Mouse (Mus musculus) right cerebral cortex, postnatal 14 days (tissue): Measurements from ENCODE around the gene Zcchc4.

Source experiments
- DNase-seq: peaks from one replicate; pipeline ENCODE4 v3.0.0; 2022

The Zcchc4 gene

DNA sequence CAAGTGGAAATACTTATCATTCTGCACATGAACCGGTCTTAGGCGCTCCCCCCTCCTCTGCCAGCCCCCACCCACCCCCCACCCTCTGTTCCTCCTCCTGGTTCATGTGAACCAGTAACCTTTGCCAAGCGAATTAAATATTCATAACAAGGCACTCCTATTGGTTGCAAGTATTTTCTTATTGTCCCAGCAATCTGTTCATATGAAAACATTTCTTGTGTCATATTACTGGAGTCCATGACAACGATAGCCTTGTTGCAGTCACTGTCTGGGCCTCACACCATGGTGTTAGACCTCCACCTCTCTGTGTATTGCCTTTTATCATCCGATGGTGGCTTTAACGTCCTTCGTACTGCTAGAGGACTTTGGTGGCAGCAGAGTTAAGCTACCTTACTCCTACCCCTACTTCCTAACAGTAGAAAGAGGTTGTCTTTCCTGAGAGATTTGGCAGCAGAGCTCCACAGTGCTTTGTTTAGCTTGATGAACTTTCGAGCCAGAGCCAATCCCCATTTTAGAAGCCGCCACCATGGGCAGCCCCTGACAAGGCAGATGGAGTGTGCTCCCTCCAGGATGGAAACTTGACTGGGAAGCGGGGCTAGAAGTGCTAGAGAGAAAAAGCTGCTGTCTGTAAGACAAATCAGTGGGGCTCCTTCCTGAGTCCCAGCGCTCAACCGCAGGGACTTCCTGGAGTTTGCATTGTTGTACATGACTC is 24.2 kb downstream of the Zcchc4 start:
- no peak for DNase-seq

GRCm38 (mm10) chr5:52805801-52806200 is 30.6 kb downstream of the Zcchc4 start:
- no peak for DNase-seq

DNA sequence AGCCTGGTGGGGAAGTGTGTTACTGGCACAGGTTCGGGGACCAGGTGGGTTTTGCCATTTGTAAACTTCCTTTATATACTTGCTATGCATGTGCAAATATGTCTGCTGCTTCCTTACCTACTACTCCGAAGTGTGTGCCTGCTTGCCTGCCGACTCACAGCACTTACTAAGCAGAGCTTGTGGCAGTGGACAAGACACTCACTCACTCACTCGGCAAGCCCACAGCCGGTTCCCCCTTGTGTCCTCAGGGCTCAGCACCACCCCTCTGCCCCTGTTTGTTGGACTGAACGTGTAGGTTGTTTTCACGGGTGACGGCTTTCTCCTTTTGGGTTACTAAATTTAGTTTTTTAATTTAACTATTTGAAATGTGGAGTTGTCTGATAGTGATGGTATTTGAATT is 31.1 kb downstream of the Zcchc4 start:
- DNase-seq, result no peak

- DNase-seq, result no peak
Measured at GRCm38 (mm10) chr5:52807030-52807429, 31.8 kb downstream of the Zcchc4 start.

- DNase-seq, result no peak
Measured at GRCm38 (mm10) chr5:52810446-52810845, 35.2 kb downstream of the Zcchc4 start.

GRCm38 (mm10) chr5:52811056-52811455 is 35.8 kb downstream of the Zcchc4 start:
- no peak for DNase-seq

- no peak for DNase-seq
Measured at GRCm38 (mm10) chr5:52812456-52812855, 37.2 kb downstream of the Zcchc4 start.

DNA sequence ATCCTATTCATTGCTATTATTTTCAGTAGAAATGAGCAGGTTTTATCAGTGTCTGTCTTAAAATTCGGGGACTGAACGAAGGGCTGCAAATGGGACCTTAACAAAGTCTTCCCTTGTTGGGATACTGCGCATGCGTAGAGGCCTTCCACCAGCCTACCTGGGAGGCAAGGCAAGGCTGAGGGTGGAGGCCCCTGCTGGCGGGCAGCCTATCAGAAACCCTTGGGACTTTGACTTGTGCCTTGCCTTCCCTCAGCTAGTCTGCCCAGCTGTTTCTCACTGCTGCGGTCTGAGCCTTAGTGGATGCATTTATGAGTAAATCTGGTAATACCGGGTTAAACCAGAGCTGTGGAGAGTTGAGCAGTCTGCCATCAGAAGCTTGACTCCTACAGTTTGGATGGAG is 38.1 kb downstream of the Zcchc4 start:
- no peak for DNase-seq

GRCm38 (mm10) chr5:52818676-52819075 is 43.5 kb downstream of the Zcchc4 start:
- no peak for DNase-seq

DNA sequence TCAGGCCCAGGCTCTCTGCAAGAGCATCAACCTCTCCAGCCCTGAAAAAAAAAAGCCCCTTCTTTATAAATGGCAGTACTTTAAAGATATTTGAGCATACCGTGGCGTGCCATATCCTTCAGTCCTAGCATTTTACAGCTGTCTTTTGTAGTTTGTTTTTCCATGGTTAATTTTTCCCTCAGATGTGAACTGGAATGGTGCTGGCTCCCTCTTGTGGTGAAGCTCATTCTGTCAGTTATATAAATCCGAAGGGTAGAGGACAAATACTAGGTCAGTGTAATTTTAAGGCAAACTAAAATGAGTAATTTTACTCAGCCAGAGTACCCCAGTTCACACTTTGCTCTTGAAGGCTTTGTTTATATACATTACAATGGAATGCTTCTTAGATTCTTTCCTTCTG is 46.5 kb downstream of the Zcchc4 start:
- peak; percentile 43 for DNase-seq

DNA sequence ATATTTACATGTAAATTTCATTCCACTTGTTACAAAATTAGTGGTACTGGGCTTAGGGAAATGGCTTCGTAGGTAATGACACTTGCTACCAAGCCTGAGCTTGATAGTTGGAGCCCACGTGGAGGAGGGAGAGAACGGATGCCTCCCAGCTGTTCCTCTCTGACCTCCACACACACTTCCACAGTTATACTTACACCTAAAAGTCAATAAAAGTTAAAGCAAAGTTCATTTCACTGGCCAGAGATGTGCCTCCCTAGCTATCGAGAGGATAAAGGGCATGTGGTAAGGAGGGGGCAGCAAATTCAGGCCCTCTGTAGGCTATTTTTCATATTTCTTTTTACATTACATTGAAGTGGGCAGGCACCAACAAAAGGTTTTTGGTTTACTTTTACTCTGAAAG is 52.7 kb downstream of the Zcchc4 start:
- no peak for DNase-seq

GRCm38 (mm10) chr5:52833005-52833404 is 57.8 kb downstream of the Zcchc4 start:
- DNase-seq, result no peak

DNA sequence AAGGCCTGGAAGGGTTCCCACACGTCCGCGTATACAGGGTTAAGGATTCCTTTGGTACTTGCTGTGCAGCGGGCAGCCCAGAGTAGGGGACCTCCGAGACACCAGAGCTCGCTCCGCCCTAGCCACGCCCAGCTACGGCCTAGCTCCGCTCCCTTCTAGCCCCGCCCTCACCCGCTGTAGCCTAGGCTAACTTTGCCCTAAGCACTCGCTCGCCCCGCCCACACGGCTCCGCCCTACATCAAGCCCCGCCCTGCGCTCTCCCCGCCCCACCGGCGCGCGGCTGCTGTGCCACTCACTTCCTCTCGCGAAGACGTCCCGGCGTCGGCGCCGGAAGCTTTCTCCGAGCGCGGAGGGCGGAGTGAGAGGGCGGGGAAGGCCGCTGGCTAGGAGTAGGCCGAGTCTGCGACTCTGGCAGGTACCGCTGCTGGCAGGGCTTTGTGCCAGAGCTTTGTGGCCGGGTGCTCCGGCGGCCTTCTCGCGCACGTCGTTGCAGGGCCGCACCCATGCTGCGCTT is 58.6 kb downstream of the Zcchc4 start, which contains the start of gene Anapc4:
Gene Anapc4, plus strand, starts transcription at position 252 of the 514 bp plus-strand sequence.
- DNase-seq, result peak; percentile 99

GRCm38 (mm10) chr5:52834386-52834785 is 59.2 kb downstream of the Zcchc4 start:
- no peak for DNase-seq

DNA sequence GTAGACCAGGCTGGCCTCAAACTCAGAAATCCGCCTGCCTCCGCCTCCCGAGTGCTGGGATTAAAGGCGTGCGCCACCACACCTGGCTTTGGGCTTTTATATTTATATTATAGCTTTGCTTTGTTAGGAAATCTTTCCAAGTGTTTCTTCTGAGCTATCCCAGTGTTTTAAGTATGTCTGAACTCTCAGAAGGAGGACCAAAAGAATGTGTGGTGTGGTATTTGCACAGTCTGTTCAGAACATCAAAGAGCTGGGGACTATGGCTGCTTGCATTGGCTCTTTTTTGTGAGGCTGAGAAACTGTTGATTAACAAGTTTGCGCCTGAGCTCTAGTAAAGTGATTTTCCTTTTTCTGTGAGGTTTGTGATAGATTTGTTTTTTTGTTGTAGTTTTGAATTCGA is 69.1 kb downstream of the Zcchc4 start:
- no peak for DNase-seq

DNA sequence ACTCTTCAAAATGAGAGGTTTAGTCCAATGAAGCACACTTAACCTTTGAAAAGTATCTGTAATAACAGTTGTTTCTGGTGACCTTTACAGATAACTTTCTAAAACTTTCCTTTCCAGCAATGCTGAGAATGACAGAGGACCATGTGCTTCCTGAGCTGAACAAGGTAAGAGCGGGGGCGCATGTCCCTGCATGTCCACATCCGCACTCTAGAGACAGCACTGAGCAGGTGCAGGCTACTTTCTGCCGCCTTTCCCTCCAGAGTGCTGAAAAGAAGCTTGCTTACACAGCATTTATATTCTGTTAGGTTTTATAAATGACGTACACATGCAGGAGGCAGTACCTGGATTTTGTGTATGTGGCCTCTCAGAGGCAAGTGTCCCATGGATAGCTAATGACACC is 80.5 kb downstream of the Zcchc4 start:
- DNase-seq, result no peak

DNA sequence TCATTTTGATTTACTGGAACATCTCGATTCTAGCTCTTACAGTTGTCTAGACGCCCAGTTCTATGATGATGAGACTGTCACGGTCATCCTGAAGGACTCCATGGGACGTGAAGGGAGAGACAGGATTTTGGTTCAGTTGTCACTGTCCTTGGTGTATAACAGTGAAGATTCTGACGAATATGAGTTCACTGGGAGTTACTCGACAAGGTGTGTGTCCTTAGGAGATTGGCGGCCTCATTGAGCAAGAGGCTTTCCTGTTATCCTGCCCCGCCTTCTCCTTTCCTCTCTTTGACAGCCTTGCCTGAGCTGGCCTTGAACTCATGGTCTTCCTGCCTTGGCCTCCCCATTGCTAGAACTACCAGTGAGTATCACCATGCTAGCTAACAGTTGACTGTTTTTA is 89.2 kb downstream of the Zcchc4 start:
- no peak for DNase-seq

GRCm38 (mm10) chr5:52865825-52866224 is 90.6 kb downstream of the Zcchc4 start:
- DNase-seq, result no peak

- DNase-seq, result no peak
Measured at GRCm38 (mm10) chr5:52866361-52867155, 91.3 kb downstream of the Zcchc4 start.

- DNase-seq, result no peak
Measured at GRCm38 (mm10) chr5:52868918-52869703, 93.9 kb downstream of the Zcchc4 start.

DNA sequence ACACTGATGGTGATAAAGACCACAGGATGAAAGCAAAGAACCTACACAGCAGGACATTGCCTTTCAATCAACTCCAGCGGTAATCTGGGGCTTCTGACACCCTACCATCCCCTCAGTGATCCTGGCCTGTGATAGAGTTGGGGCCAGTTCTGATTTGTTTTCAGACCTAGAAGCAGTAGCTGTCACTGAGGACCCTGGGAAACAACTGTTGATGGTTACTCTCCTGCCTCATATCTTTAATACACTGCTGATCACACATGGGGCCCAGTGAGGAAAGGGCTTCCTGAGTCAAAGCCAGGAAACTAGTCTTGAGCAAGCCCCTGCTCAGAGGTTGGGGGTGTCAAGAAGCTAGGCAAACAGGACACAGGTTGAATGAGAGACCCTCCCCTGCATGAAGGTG is 96.3 kb downstream of the Zcchc4 start:
- no peak for DNase-seq

DNA sequence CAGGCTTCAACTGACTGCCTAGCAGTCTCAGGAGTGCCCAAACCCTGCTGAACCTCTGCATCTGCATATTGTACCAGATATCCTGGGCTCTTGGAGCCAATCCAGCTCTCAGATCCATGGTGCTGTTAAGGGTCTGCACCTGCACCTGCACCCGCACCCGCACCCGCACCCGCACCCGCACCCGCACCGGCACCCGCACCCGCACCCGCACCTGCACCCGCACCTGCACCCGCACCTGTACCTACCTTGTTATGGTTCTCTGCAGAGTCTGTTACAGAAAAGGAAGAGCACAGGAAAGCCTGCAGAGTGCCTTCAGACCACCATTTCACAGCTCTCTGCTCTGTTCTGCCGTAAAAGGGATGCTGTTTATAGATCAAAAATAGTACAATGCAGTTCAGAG is 96.8 kb downstream of the Zcchc4 start:
- DNase-seq, result no peak
